Mouse (Mus musculus) cerebellum, adult (tissue): ENCODE results near the gene Flrt3.

Experiments
- ATAC-seq: cut with Nextera tagmentation; 2 replicates; pipeline ENCODE4 v1.9.2; 2017; ENCODE audit warnings: mild to moderate bottlenecking, moderate library complexity, mixed read lengths; ENCODE audit not compliant: insufficient number of reproducible peaks, low FRiP score, low TSS enrichment

Gene Flrt3

DNA sequence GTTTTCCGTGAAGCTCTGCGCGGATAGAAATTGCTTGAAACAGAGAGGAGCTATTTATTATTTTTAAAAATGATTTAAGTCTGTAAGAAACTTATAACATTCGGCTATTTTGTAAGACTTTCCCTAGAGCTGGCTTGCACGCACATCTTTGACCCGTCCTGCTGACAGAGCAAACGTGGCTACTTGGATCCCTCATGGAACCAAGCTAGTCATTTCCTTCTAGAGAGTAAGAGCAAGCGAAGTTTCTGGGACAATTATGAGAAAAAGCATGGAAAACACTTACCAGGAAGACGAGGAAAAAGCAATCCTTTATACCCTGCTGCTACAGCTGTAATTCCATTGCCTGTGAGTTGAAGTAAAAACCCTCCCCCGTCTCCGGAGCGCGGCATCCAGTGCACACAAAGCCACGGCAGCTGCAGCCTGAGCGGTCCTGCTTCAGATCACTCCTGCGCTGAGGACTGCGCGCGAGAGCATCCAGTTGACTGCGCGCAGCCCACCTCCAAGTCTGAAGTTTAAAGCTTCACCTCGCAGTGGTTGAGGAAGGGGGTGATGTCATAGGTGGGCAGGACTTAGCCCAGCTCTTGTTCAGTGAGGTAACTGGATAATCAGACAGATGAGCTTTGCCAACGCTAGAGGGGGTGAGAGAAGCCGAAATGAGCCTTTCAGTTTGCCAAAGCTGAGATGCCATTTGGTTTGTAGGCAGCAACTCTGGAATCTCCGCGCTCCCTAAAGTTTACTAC lies at the start of gene Flrt3:
Gene Flrt3, minus strand, starts transcription at position 507 of the 740 bp plus-strand sequence.
- peak; percentile 96 for ATAC-seq

- ATAC-seq = no peak
Measured at GRCm38 (mm10) chr2:140717407-140717806, 46.1 kb upstream of the Flrt3 start.

DNA sequence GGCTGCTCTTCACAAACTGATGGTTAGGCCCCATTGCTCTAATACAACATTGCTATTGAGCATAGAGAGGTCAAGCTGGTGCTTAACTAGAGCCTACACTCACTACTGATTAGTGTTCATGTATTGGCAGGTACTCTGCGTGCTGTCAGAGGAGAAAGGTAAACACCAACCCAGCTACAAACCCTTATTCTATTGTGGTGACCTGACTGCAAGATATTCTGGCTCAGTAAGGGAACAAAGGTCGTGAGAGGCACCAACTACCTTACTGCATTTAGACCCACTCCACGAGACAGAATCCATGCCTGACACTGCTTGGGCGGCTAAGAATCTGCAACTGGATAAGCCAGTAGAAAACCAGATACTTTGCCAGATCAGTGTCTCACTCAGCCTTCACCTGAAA lies 44.6 kb upstream of the Flrt3 start:
- no peak for ATAC-seq

GRCm38 (mm10) chr2:140707550-140707949 lies 36.3 kb upstream of the Flrt3 start:
- no peak for ATAC-seq

GRCm38 (mm10) chr2:140705278-140705677 lies 34.0 kb upstream of the Flrt3 start:
- ATAC-seq = no peak

DNA sequence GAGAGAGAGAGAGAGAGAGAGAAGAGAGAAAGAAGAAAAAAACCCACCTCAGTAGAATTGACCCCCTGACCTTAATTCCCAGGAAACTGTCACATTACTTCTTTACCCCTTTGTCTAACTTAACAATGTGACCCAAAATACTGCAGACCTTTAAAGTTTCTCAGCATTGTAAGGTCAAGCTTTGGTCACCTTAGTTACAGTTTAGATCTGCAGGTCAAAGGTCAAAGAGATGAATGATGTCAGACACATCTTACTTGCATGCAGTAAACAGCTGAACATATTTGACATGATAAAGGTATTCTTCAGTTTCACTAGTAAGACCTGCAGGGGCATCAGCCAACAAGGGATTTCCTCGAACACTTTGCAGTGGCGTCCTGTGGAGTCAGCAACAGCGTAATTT lies 32.9 kb upstream of the Flrt3 start:
- no peak for ATAC-seq

DNA sequence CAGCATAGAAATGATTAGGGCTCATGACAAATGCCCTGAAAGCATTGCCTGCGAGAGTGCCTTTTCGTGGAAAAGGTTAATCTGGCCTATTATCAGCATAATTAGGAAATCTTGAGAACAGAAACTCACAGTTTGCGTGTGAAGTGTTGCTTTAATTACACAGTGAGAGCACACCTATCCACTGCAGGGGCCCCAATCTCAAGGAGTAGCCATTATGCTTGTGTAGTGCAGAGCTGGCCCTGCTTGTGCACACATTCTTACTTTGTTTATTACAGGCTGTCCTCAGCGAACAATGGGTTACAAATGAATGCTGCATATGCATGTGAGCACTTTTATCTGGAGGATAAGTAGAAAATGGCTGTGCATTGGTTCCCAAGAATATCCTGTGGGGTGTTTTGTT lies 32.1 kb upstream of the Flrt3 start:
- no peak for ATAC-seq

DNA sequence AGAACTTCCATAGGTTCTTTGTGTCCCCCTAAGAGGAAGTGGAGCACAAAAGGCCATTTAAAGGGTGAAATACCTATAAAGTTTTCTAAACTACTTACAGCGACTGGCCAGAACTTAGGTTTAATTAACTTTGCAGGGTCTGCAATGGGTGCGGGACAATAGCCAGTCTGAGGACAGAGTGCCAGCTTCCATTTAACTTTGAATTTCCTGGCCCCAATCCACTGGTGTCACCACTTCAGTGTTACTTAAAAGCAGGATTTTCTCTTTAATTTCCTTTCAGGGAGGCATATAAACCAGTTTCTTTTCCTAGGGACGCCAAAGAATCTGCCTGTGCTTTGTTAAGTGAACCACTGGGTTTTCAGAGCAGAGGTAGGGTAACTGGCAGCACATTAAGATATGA lies 27.3 kb upstream of the Flrt3 start:
- ATAC-seq = no peak

DNA sequence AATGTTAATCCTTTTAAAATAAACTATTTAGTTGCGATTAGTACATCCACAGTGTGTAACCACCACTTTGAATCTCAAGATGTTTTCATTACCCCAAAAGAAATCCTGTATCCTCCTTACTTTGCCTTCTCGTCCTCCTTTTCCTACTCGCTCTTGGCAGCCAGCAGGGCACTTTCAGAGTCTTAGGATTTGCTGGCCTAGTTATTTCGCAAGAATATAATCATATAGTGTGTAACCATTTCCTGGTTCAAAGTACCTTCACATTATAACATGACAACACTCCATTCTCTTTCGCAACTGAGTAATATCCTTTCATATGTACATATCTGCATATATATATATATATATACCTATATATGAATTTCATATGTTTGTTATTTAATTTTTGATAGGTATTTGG lies 22.6 kb upstream of the Flrt3 start:
- ATAC-seq = no peak

GRCm38 (mm10) chr2:140692461-140692860 lies 21.2 kb upstream of the Flrt3 start:
- no peak for ATAC-seq

GRCm38 (mm10) chr2:140691403-140691802 lies 20.1 kb upstream of the Flrt3 start:
- ATAC-seq = no peak

DNA sequence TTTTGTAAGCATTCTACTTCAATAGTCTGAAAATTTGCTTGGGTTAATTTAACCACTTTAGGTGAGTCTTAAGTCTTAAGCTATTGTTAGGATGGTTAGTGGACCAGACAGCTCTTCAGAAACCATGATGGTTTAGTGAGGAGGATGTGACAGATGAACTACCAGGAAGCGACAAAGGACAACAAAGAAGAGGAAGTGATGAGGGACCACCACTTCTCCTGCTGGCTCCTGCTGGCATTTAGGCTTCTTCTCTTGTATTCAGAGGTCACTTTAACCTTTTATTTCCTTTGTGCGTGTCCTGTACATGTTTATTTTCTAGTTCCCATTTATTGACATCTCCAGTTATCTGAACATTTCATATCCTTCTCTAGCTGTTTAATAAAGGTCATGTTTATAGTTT lies 19.6 kb upstream of the Flrt3 start:
- no peak for ATAC-seq

DNA sequence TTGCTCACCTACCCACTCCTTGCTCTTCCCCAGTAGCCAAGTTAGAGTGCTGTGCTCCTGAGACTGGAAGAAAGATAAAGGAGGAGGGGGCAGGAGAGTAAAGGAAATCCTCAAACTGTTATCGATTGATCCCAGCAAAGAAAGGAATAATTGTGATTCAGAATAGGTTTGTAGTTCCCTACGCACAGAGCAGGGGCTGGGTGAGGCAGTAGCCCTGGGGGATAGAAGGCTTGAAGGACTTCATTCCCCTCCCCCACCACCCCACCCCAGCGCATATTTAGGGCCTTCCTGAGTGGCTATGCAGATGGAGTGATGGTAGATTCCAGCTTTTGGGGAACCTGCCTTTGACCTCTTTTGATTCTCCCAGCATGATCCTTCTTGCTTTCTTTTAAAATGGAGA lies 5.5 kb upstream of the Flrt3 start:
- ATAC-seq = no peak

- ATAC-seq = no peak
Measured at GRCm38 (mm10) chr2:140673466-140673865, 2.2 kb upstream of the Flrt3 start.

DNA sequence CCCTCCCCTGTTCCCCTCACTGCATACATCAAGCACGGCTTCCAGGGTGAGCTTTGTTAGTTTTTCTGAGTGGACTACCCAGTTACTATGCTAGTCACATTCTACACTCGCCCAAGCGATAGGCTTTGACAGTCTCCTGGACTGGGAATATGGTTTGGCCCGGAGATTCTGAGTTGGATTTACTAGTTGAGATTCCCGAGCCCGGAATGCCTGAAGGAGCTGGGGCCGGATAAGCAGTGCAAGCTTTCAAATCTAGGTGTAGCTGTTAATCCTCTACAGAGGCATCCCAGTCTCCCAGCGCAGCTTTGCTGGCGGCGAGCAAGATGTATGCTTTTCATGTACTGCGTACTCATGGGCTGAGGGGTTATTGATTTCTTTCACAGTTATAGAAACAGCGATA lies 812 bp downstream of the Flrt3 start:
- peak; percentile 62 for ATAC-seq

DNA sequence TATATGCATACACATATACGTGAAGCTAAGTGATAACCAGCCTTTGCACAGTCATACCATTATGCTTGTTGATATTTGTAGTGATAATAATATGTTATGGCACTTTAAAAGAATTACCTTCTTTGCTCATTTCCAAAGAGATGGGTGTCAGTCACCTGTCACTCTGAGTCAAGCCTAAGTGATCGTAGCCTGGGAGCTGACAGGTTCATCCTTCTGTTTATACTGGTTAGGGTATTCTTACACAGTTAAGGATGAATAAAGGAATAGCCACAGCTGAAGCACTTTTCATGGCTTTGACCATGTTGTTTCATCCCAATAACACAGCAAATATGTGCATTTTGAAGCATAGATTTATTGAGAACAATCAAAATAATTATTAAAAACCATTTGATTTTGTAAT lies 1.5 kb downstream of the Flrt3 start:
- no peak for ATAC-seq

DNA sequence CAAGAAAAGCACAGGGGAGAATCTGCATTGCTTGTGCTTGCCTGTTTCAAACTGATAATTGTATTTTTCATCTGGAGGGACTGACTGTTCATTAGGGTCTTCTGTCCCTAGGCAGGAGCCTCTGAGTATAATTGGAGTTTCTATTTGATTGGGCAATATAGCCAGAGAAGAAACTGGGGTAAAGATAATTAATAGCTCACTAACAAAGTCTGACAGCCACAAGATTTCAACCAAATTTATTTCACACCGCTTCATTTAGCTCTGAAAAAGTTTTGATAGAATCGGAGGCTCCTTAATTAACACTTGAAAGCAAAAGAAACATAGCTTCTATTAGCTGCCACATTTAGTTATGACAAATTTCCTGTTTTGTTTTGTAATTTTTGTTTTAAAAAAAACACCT lies 2.2 kb downstream of the Flrt3 start:
- ATAC-seq = no peak

DNA sequence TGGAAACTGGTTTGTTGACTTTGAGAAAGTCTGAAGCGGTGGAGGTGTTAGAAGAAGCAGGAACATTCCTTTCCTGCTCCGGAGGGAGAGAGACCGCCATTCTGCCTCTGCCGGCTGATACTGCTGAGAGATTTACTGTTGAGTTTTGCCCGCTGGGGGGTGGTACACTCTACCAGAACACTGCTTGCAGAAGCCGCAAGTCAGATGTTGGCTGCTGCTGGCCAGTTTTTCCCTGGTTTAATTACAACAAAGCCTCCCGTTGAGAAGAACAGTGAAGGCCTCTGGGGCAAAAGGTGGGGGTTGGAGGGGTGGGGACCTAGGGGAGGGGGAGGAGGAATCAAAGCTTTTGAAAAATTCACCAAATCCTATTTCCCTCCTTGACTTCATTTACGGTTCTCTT lies 3.0 kb downstream of the Flrt3 start:
- ATAC-seq = peak; percentile 53; the same call in 1 of the 2 replicates

DNA sequence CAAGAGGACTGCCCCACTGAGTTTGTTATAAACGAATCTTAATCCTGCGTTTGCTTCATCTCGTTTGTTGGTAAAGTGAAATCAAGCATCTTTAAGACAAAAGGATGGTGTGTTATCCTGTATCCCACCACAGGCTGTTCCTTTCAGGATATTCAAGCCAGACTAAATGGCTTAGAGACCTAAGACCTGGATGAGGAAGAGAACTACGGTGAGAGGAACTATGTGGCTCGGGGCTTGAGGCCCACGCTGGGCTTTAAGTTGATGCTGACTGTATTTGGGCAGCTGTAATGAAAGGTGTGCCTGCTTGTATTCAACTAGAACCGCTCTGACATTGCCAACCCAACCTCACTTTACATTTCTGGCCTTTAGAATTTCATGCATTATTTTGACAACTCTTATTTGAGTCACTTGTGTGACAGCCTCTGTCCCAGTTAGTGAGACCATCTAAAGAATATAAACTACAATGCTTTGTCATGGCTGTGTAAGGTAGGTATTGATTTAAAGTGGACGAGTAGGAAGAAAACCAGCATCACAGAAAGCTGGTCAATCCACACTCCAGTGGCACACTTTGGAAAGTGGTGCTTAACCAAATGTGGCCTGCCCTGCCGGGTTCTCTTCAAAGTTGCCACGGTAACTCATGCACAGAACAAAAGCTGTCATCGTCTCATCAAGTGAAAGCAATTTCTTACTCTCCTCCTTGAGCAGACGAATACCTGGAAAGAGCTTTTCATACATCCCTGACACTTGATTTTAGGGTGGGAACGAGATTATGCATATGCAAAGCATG lies 3.8 kb downstream of the Flrt3 start:
- ATAC-seq = no peak

- no peak for ATAC-seq
Measured at GRCm38 (mm10) chr2:140666846-140667245, 4.4 kb downstream of the Flrt3 start.

GRCm38 (mm10) chr2:140664381-140664780 lies 6.9 kb downstream of the Flrt3 start:
- ATAC-seq = peak; percentile 46

- ATAC-seq = no peak
Measured at GRCm38 (mm10) chr2:140662673-140663072, 8.6 kb downstream of the Flrt3 start.
